Mouse (Mus musculus) cerebellum, postnatal 4 days (tissue): Measurements from ENCODE around the gene Foxo6.

ENCODE experiments used
- DNase-seq, 2 experiments: peaks; one replicate each; pipeline ENCODE4 v3.0.0; 2022; ENCODE audit warnings: low spot score in 2 of 2, mixed read lengths in 1 of 2

The Foxo6 gene

DNA sequence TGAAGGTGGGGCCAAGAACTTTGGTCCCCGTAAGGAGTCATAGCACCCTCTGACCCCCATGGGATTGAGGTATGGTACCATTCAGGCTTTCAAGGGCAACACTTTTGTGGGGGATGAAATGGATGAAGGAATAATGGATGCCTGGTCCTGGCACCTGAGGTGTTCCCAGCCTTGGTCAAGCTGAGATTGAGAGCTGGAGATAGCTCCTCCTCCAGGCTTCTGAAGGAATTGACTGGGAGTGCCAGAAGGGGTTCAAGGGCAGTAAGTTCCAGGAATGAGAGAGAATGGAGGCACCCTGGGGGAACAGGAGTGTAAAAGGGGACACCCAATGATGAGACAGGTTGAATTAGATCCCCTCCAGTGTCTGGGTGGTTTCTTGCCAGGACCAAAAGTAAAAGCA lies 3.0 kb downstream of the Foxo6 start:
- no peak for DNase-seq

DNA sequence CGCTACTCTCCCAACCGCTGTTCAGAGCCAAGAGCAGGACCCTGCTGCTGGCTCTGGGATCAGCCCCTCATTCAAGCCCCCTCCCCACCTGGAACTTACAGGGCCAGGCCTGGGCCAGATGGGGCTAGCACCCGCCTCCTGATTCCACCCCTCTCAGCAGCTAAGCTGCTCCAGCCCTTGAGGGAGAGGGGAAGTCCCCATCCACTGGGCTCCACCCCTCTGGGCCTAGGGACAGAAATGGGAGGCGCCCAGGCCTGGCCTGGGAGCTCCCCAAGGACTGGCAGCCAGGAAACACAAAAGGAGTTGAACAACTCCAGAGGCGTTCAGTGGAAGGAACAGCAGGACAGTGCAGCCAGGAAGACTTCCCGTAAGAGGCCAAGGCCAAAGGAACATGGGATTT lies 4.0 kb downstream of the Foxo6 start:
- peak in 1 of 2 experiments; percentile 65 for DNase-seq

GRCm38 (mm10) chr4:120282568-120283091 lies 4.5 kb downstream of the Foxo6 start:
- DNase-seq = peak in 1 of 2 experiments; percentile 79

DNA sequence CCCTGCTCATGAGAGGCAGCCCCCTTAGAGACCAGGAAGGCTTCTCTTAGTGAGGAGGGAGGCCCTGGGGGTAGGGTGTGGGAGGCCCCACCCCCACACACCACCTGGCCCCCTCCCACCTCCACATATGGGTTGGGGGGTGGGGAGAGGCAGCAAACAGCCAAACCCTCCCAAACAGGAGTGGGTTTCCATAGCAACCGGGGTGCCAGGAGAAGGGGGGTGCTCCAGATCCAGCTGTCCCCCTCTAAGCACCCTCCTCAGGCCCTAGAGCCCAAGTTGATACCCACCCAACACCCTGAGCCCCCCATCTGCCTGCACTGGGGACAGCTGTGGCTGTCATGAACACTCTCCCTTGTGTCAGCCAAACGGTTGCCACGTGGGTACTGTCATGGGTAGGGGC lies 6.1 kb downstream of the Foxo6 start:
- DNase-seq = no peak

DNA sequence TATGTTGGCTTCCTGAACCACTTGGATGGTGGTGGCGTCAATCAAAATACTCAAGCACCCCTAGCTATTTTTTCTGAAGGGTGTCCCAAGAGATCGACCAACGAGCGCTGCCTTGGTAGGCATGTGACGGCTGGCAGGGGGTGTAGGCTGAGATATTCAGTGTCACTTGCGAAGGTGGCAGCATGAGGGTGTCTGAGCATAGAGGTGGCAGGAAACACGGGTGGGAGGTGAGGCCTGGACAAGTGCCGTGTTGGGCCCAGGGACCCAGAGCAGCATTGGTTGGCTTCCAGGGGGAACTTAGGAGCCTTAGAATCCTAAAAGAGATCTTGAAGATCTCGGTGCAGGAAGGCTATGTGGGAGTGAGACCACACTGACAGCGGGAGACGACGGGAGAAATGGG lies 6.7 kb downstream of the Foxo6 start:
- no peak for DNase-seq

DNA sequence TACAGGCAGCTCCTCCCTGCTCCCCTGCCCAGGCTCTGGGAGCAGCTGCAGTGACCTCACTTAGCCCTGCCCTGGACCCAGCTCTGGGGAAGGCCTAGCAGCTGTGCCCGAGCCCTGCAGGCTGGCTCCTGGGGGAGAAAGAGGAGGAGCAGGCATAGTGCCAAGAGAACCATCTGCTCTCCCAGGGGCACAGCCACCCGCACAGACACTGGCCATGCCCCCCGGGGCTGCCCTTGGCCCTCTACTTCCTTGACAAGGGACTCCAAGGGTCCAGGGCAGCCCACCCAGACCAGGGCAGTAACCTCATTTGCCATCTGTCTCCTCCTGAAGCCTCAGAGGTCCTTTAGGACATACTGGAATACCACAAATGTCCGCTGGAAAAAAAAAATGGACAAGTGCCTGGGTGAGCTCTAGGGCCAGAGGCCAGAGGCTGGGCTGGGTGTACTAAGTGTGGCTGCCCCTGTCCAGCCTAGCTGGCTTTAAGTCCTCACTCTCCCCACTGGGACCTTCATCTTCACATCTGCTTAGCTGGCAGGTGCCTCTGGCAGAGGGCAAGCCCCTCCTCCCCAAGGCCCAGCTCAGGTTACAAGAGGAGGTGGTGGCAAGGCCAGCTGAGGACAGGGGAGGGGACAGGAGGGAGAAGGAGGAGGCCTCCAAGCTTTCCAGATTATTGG lies 9.8 kb downstream of the Foxo6 start:
- DNase-seq = no peak

DNA sequence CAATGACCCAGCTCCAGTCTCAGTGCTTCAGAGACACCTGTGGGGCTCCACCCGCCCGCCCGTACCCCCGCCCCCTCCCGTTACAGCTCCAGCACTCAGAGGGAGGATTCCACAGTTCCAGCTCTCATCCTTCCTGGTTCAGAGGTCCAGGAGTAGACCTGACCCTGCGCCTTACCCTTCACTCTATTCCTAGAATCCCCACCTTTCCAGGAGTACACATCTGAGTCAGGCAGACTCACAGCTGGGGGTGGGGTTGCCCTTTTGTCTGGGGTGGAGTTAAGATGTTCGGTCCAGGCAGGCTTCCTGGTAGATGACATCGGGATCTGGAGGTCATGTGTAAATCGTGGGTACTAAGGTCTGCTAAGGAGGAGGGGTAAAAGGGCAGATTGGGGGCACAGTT lies 11.7 kb downstream of the Foxo6 start:
- no peak for DNase-seq

GRCm38 (mm10) chr4:120273594-120273993 lies 13.6 kb downstream of the Foxo6 start:
- DNase-seq = no peak

- DNase-seq = no peak
These were observed 15.1 kb downstream of the Foxo6 start for GRCm38 (mm10) chr4:120271886-120272580.

DNA sequence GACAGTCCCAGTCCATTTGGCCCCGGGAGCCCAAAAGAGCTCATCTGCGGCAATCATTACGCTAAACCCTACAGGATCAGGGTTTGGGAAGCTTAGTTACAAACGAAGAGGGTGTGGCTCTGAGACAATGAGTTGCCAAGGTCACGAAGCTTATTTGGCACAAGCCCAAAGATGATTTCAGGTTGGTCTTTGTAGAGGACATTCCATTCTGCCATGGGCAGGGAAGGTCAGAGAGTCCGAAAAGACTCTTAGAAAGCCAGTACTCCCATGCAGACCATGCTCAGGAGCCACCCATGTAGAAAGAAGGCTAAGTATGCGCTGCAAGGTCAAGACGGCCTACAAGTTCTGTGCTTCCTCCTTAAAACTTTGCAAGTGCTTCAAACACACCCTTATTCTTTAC lies 15.9 kb downstream of the Foxo6 start:
- DNase-seq = no peak

DNA sequence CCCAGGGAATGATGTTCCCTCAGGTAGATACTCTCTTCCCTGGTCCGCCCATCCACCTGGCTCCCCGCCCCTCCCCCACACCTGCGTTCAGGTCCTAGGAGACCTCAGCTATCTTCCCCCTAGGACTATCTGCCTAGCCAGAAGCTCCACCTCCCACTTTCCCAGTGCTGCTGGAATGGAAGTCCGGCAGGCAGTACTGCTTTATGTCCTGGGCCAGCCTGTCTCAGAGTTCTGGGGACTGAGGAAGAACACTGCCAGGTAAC lies 16.3 kb downstream of the Foxo6 start:
- no peak for DNase-seq

DNA sequence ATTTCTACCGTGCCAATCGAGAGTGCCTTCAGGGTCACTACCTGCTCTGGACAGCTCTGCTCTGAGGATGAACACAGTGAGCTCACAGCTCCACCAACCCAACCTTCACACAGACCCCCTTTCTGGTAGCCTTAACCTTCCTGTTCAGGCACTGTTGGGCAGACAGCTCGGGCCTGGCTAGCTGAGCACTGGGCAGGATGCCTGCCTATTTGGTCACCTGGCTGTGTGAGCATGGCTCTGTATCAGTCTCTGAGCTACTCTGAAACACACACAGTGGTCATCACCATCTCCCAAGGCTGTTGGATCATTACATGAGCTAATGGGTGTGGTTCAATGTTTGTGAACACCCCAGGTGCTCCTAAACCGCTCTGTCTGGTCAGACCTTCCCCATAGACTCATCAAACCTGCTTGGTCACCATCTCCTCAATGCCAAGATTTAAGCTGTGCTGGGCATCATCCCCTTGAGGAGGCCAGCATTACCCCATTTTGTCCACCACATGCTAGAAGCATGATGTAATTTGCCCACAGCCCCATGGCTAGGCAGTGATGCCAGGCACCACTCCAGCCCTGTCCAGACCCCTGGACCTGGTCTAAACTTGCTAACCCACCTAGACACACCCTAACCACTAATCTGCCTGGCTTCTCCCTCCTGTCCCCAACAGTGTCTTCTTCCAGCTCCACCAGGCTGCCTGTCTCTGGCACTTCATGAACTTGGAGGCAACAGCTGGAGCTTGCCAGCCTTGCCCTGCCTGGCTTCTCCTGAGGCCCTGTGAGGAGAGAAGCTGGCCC lies 16.8 kb downstream of the Foxo6 start:
- DNase-seq = no peak

DNA sequence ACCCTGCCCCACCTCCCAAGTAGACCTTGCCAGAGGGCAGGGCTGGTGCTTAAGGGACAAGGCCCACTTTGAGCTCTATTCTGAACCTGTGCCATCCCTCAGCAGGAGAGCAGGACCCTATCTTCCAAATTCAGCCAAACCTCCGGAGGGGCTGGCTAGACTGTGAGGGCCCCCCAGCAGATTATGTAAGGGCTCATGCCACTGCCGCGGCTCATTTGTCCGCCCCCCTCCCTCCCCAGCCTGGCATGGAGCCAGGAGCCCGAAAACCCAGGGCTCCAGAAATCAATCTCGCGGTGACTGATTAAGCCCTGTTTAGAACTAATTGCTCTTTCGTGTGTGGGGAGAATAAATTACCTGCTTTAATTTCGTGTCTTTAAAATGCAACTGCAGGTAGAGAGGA lies 17.7 kb downstream of the Foxo6 start:
- no peak for DNase-seq

- peak in 1 of 2 experiments; percentile 60 for DNase-seq
These were observed 18.7 kb downstream of the Foxo6 start for GRCm38 (mm10) chr4:120268214-120269061.

DNA sequence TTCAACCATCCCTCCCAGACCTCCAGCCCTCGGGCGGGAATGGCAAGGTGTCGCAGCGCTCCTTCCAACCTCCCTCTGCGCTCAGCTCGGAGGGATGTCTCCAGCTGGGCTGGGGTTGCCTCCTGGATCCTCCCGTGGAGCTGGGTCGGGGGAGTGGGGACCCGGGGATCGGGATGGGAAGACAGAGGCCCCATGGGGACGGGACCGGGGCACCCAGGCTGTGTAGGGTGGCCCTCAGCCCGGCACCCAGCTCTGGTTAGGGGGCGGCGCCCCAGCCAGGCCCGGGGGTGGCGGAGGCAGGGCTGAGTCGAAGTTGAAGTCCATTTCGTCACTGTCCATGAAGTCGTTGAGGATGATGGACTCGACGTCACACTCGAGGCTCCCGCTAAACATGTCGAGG lies 19.5 kb downstream of the Foxo6 start:
- DNase-seq = no peak

DNA sequence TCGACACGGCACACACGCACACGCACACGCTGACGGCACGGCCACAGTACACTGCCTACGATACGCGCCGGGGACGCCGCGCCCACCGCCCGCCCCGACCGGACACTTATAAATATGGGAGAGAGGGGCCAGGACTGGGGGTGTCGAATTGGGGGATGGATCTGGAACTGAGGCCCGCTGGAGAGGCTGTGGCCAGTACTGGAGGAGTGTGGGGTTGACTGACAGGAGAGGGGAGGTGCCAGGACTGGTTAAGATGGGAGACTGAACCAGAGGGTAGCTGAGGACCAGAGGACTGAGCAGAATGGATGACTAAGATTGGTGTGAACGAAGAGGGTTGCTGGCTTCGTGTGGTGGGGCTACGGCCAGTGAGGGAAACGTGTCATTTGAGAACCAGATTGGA lies 20.0 kb downstream of the Foxo6 start:
- no peak for DNase-seq

DNA sequence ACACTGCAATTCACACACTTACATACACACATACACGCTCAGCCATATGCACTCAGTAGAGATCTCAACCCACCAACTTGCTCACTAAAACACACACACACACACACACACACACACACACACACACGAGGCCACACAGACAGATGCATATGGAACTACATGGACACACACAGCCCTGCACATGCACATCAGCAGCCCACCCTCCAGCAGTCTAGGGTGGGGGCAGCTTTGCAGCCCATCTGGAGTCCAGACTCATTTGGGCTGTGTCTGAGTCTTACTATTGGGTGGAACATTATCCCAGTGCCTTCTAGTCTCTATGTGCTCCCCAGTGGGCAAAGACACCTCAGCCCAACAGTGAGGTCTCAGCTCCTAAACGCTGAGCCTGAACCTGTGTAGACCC lies 23.0 kb downstream of the Foxo6 start:
- DNase-seq = no peak

DNA sequence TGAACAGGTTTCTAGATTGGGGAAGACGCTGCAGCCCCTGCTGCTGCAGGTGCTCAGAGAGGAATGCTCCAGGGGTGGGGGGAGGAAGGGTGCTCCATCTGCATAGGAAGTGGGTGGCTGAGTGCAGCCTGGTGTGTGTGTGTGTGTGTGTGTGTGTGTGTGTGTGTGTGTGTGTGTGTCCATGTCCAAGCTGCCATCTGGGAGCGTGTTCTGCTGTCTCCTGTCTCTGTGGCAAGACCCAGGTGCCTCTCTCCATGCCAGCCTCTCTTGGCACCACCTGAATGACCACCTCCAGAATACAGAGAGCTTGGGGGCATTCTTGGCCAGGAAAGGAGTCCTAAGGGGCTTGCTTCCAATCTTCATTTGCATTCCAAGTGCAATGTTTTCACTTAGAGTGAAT lies 24.4 kb downstream of the Foxo6 start:
- DNase-seq = no peak

GRCm38 (mm10) chr4:120262206-120262605 lies 24.9 kb downstream of the Foxo6 start:
- no peak for DNase-seq

DNA sequence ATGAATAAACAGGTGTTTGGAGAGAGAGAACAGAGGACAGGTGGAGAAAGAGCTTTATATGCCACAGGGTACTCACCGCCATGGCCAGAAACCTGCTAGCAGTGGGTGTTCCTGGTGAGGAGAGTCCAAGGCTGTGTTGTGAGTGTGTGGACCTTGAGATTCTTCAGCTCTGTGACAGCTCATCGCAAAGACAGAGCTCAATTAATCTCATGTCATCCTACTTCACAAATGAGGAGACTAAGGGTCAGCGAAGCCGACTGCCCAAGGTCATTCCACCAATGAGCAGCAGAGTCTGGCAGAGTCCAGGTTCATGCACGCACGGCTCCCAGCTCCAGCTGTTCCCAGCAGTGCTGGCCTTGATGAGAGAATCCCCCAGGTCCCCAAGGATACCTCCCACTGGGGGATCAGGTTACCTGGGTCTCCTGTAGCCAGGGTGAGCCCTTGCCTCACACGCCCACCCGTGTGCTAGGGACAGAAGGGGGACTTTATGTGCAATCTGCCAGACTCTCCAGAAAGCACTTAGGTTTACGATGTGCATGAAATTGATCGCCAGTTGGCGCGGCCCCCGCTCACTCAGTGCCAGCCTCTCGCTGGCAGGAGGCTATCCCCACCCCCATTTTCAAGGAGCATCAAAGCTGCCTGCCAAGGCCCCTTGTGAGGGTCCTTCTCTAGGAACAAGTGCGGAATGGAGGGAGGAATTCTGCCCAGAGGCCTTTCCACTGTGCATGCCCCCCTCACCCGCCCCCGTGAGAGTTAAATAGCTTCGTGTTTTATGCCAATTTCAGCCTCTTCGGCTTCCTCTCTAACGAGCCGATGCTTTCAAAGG lies 27.6 kb downstream of the Foxo6 start:
- DNase-seq = peak; percentile 40 to 65

- DNase-seq = peak; percentile 60 to 88
These were observed 38.3 kb downstream of the Foxo6 start for GRCm38 (mm10) chr4:120248800-120249261.
